Mouse (Mus musculus) midbrain, postnatal 0 days (tissue): ENCODE measurements around the gene S100a5. TPM values are rescaled to one million over a fixed set of nuclear protein-coding genes. Genes with fewer than 3 reads are reported as not detected.

Source experiments
- ATAC-seq: fragments of 200-750 bp; cut with Nextera tagmentation; 2 replicates; pipeline ENCODE4 v1.8.0; 2017; ENCODE audit warnings: moderate number of reproducible peaks, mild to moderate bottlenecking, moderate TSS enrichment, moderate library complexity; ENCODE audit not compliant: low FRiP score
- DNase-seq: peaks from one replicate; pipeline ENCODE4 v3.0.0-alpha.2; 2015; ENCODE audit warnings: low spot score
- H3K27ac ChIP-seq: fragments of 300-500 bp; sonication (generic); 2 replicates; pipeline ENCODE4 v1.5.1; 2014; ENCODE audit warnings: low read depth, mild to moderate bottlenecking, low read length, mixed read lengths
- H3K27me3 ChIP-seq: fragments of 300-500 bp; sonication (generic); 2 replicates; pipeline ENCODE4 v1.6.1; 2014; ENCODE audit warnings: low read length, control low read depth, mixed read lengths; ENCODE audit not compliant: insufficient read depth
- H3K36me3 ChIP-seq: fragments of 300-500 bp; sonication (generic); 2 replicates; pipeline ENCODE4 v1.6.1; 2014; ENCODE audit warnings: low read length, control low read depth, mixed read lengths; ENCODE audit not compliant: insufficient read depth
- H3K4me1 ChIP-seq: fragments of 300-500 bp; sonication (generic); 2 replicates; pipeline ENCODE4 v1.6.1; 2014; ENCODE audit warnings: mild to moderate bottlenecking, control low read depth, antibody characterized with exemption, low read length, mixed read lengths; ENCODE audit not compliant: insufficient read depth
- H3K4me2 ChIP-seq: fragments of 300-500 bp; sonication (generic); 2 replicates; pipeline ENCODE4 v1.6.1; 2014; ENCODE audit warnings: low read depth, mild to moderate bottlenecking, low read length, mixed read lengths; ENCODE audit not compliant: poor library complexity, severe bottlenecking
- H3K4me3 ChIP-seq: fragments of 300-500 bp; sonication (generic); 2 replicates; pipeline ENCODE4 v1.5.1; 2014; ENCODE audit warnings: low read depth, mild to moderate bottlenecking, low read length, moderate library complexity
- H3K9ac ChIP-seq: fragments of 300-500 bp; sonication (generic); replicated peaks from 2 replicates; pipeline ENCODE4 v1.6.1; 2014; ENCODE audit warnings: mild to moderate bottlenecking, low read length, moderate library complexity, mixed read lengths; ENCODE audit not compliant: poor library complexity, severe bottlenecking
- H3K9me3 ChIP-seq: fragments of 300-500 bp; sonication (generic); 2 replicates; pipeline ENCODE4 v1.6.1; 2016; ENCODE audit warnings: low read length, control low read depth
- CTCF ChIP-seq: IDR thresholded peaks from 2 replicates; pipeline ENCODE4 v1.5.1; 2016; ENCODE audit warnings: antibody characterized with exemption, mild to moderate bottlenecking
- WGBS: fragments of 180-500 bp; shearing (Covaris S2); extraction: QIAGEN DNeasy Blood & Tissue Kit; methylation state at CpG from one replicate; pipeline ENCODE4 v1.1.7; 2014; 5-methylcytosine and 5-hydroxymethylcytosine counted together
- polyA plus RNA-seq: library from polyadenylated mRNA; unstranded; fragments of >200 nt; fragmentation: Nextera tagmentation; extraction: Ambion mirVana; gene quantifications from 2 replicates; pipeline ENCODE4 v1.2.1, GENCODE M21; 2015
- total RNA-seq: library from RNA; depleted of rRNA; stranded (reverse); fragments of >200 nt; gene quantifications from 2 replicates; pipeline ENCODE4 v1.2.3, GENCODE M21; 2014

The S100a5 gene
- total and polyA plus RNA-seq, 2 experiments from 2014 or later: 0.43 TPM; not detected in 1

DNA sequence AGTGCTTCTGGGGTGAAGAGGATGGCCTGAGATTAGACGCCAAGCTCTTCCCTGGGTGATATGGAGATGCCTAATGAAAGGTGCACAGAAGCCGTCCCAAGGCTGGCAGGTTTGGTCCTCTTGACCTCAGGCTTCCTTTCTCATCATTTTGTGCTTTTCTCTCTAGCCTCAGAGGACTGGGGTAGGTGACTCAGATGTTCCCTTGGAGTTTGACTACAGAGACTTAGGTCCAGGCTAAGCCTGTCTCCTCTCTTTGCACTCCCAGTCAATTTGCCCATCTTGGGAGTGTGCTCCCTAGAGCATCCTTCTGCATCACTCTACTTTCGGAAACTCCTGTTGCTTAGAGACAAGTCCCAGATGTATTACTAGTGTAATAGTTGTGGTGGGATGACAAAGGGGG is 962 bp upstream of the S100a5 start:
- no peak for ATAC-seq
- no peak overlapping the region for H3K4me2 ChIP-seq
- no peak overlapping the region for H3K9ac ChIP-seq
- no peaks in the 10 kb centered on the region for H3K36me3 ChIP-seq
- DNase-seq: no peak
- TF ChIP-seq CTCF: no peak
- H3K27ac ChIP-seq: no peak overlapping the region
- no peaks in the 10 kb centered on the region for H3K4me1 ChIP-seq
- no peaks in the 10 kb centered on the region for H3K9me3 ChIP-seq
- no peak overlapping the region for H3K4me3 ChIP-seq
- H3K27me3 ChIP-seq: no peaks in the 10 kb centered on the region
- 83% methylated on average over 3 of the region's 3 CpGs for WGBS

DNA sequence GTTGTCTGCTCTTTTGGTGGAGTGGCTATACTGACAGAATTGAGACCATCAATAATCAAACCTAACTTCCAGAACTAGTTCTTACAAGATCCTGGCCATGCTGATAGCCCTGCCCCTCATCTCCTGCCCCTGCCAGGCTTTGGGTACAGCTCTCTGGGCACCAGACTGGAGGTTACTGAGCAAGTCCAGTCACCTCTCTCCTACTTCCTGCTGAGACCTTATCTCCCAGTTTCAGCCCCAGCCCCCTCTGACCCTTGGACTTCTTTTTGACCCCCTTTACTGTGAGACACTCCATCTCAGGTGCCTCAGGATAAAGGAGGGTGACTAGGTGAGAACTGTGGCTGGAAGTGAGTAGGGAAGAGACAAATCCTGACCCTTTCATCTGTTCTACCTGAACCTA is 779 bp downstream of the S100a5 start:
- no peak overlapping the region for H3K4me2 ChIP-seq
- peaks cover 5% of the 10 kb centered on the region; the same call in 1 of the 2 replicates for H3K4me1 ChIP-seq
- H3K27ac ChIP-seq: no peak overlapping the region
- H3K4me3 ChIP-seq: no peak overlapping the region
- no peaks in the 10 kb centered on the region for H3K9me3 ChIP-seq
- H3K9ac ChIP-seq: no peak overlapping the region
- 0 out of 2 replicates have a peak, but pooled peaks cover 4% of the 10 kb centered on the region for H3K27me3 ChIP-seq
- no peak for ATAC-seq
- TF ChIP-seq CTCF: no peak
- no peaks in the 10 kb centered on the region for H3K36me3 ChIP-seq
- DNase-seq: no peak

DNA sequence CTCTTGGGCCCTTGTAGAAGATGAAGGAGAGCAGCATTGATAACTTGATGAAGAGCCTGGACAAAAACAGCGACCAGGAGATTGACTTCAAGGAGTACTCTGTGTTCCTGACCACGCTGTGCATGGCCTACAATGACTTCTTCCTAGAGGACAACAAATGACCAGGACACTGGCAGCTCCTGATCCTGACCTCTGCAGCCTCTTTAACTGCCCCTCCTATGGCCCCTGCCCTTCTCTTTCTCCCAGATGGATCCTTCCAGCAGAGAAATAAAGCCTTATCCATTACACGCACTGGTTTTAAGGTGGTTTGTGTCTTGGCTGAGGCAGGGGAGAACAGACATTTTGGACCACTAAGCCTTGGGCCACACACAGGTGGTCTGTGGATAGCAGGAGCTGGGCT is 3.2 kb downstream of the S100a5 start:
- ATAC-seq (no peak), DNase-seq (no peak)
- no peak overlapping the region for H3K9ac ChIP-seq
- H3K27ac ChIP-seq: no peak overlapping the region
- H3K27me3 ChIP-seq: 0 out of 2 replicates have a peak, but pooled peaks cover 4% of the 10 kb centered on the region
- H3K36me3 ChIP-seq: no peaks in the 10 kb centered on the region
- H3K4me1 ChIP-seq: peaks cover 5% of the 10 kb centered on the region; the same call in 1 of the 2 replicates
- no peak for TF ChIP-seq CTCF
- no peak overlapping the region for H3K4me2 ChIP-seq
- H3K9me3 ChIP-seq: no peaks in the 10 kb centered on the region
- no peak overlapping the region for H3K4me3 ChIP-seq
- 84% methylated on average over 3 of the region's 3 CpGs for WGBS

DNA sequence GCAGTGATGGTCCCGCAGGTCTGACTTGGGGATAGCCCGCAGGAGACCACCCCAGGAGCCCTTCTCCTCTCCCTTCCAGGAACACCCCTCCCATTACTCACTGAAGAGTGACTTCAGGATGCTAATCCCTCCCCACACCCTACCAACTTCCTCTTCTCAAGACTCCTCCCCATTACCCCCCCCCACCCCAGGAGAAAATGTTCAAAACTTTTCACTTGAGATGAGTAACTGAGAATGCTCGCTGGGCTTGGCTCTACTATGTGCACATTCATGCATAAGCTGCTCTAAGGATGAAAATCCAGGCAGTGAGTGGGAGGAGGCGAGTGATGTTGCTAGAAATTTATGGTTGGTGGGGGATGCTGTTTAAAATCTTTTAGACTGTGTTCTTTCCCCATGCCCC is 3.7 kb downstream of the S100a5 start:
- Histone ChIP-seq H3K36me3 (no peaks in the 10 kb centered on the region), H3K27ac (no peak overlapping the region), H3K9me3 (no peaks in the 10 kb centered on the region), H3K27me3 (0 out of 2 replicates have a peak, but pooled peaks cover 4% of the 10 kb centered on the region), H3K4me2 (no peak overlapping the region), H3K4me1 (peaks cover 5% of the 10 kb centered on the region; the same call in 1 of the 2 replicates), H3K4me3 (no peak overlapping the region), H3K9ac (no peak overlapping the region)
- WGBS: 61% methylated on average over 4 of the region's 4 CpGs
- no peak for TF ChIP-seq CTCF
- ATAC-seq (no peak), DNase-seq (no peak)

DNA sequence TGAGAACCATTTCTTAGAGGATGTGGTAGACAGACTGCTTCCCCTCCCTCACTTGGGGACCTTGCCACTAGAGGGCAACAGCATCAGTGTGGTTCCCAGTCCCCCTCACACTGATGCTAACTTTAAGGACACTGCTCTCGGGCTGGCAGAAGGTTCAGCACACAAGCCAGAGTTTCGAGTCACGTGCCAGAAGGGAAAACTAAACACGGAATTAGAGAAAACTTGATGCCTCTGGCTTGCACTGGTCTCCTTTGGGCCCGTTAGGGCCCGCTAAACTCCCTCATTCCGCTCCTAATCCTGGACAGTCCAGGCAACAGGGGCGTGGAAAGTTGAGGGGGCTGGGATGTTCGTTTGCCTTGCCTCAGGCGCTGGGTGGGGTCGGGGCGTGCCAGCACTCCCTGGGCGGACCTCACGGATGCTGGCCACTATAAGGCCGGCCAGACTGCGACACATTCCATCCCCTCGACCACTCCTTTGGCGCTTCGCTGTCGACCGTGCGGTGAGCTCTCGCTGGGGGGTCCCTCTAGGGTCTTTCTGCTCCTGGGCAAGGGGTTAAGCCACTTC is 4.5 kb downstream of the S100a5 start, which contains the start of gene S100a6:
TSS of gene S100a6 (plus strand) at position 155 of the 564 bp plus-strand sequence.
- Histone ChIP-seq H3K27ac (no peak within 1 kb of the TSS), H3K9me3 (no peaks in the 10 kb centered on the region), H3K36me3 (no peaks in the 10 kb centered on the region), H3K4me3 (peak within 1 kb of the TSS; percentile 28), H3K9ac (no peak within 1 kb of the TSS), H3K4me1 (peaks cover 5% of the 10 kb centered on the region; the same call in 1 of the 2 replicates), H3K4me2 (peak within 1 kb of the TSS; percentile 57), H3K27me3 (0 out of 2 replicates have a peak, but pooled peaks cover 4% of the 10 kb centered on the region)
- TF ChIP-seq CTCF: peak; percentile 72
- ATAC-seq: peak; percentile 45
- DNase-seq: peak; percentile 68
- 1% methylated on average over 23 of the region's 23 CpGs for WGBS

DNA sequence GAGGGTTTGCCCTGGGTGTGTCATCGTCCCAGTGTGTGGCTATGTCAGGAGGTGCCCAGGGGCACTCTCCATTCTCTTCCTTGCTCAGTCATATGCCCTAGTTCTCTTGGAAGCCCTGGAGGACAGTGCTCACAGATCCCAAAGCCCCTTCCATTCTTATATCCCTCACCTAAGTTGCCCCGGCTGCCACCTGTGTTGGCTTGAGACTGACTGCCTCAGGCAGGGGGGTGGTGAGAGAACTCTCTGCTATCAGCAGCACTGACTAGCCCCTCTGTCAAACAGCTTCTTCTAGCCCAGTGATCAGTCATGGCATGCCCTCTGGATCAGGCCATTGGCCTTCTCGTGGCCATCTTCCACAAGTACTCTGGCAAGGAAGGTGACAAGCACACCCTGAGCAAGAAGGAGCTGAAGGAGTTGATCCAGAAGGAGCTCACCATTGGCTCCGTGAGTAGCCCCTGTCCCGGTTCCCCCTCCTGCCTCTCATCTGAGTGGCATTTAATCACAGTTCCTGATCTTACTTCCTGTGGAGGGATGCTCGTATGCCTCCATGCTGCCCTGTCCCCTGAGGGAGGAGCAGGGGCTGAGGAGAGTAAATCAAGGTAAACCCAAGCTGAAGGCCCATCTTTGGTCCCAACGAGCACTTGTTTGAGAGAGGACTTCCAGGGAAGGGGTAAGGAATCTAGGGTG is 5.3 kb downstream of the S100a5 start:
- TF ChIP-seq CTCF: no peak
- peak overlapping the region; percentile 57; the same call in 1 of the 2 replicates for H3K4me2 ChIP-seq
- 0 out of 2 replicates have a peak, but pooled peaks cover 4% of the 10 kb centered on the region for H3K27me3 ChIP-seq
- no peaks in the 10 kb centered on the region for H3K9me3 ChIP-seq
- DNase-seq (no peak), ATAC-seq (no peak)
- peak overlapping the region; percentile 28; the same call in 1 of the 2 replicates for H3K4me3 ChIP-seq
- H3K27ac ChIP-seq: no peak overlapping the region
- WGBS: 73% methylated on average over 7 of the region's 7 CpGs
- H3K4me1 ChIP-seq: peaks cover 5% of the 10 kb centered on the region; the same call in 1 of the 2 replicates
- H3K36me3 ChIP-seq: no peaks in the 10 kb centered on the region
- H3K9ac ChIP-seq: no peak overlapping the region
